Mouse (Mus musculus): ENCODE data around the gene Slc44a5. TPM values are rescaled to one million over a fixed set of nuclear protein-coding genes. Genes with fewer than 3 reads are reported as not detected.
"Not testable (repeated sequence)": the region's sequence is repeated elsewhere in the genome, so short reads cannot be mapped to it uniquely, and the experiment has no call there.

Slc44a5 gene
- polyA plus RNA-seq, 1 experiment, result 0.03 TPM

DNA sequence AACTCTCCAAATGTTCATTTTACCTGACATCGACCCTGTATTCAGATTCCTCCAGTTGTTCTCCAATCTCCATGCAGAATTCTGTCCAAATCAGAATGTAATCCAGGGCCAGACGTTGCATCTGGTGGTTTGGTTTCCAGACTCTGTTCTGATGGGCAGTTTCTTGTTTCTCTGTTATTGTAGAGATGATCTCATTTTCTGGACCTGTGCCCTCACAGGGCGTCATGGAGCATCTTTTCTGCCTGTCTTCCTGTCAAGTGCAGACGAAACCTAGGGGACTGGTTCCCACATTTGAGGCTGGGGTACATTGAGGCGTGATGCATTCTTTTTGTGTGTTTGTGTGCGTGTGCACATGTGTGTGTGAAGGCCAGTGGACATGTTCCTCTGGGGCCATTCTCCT lies 160.8 kb downstream of the Slc44a5 start:
- no peaks in the 10 kb centered on the region for H3K36me3 ChIP-seq (ENCODE audit: control insufficient read depth, insufficient read depth, low read length)
- no peak overlapping the region for H3K4me3 ChIP-seq (ENCODE audit: low read depth, low read length)
- H3K27me3 ChIP-seq (ENCODE audit: control insufficient read depth, insufficient read depth, low read length), result no peaks in the 10 kb centered on the region
- H3K4me1 ChIP-seq (ENCODE audit: control insufficient read depth, insufficient read depth, insufficient read length, low read length), result no peaks in the 10 kb centered on the region
- no peak for TF ChIP-seq CTCF (IDR thresholded peaks at IDR 0.05; ENCODE audit: extremely low read depth, insufficient read length, insufficient replicate concordance, low read depth, low read length)
- TF ChIP-seq POLR2A (IDR thresholded peaks at IDR 0.05; ENCODE audit: low read depth, low read length), result no peak
- WGBS, result 76% methylated on average over 6 of the region's 6 CpGs
- no peak overlapping the region for H3K27ac ChIP-seq (ENCODE audit: insufficient read depth, low read depth, low read length)

DNA sequence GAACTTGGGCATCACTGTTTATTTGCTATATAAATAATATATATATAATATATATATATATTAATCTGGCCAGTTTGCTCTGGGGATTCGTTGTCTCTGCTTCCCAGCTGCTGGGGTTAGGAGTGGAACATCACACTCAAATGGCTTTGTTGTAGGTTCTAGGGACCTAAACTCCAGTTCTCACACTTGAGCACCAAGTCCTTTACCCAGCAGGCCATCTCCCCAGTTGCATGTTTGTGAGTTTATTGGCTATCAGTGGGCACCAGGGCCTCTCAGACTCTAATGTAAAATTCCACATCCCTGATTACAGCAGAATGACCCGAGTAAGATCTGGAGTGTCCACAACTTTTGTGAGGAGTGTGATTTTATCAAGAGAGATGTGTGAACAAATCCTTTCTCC lies 161.5 kb downstream of the Slc44a5 start:
- no peaks in the 10 kb centered on the region for H3K4me1 ChIP-seq (ENCODE audit: control insufficient read depth, insufficient read depth, insufficient read length, low read length)
- H3K27ac ChIP-seq (ENCODE audit: insufficient read depth, low read depth, low read length), result no peak overlapping the region
- WGBS, result 75% methylated on average over 2 of the region's 2 CpGs
- no peak for TF ChIP-seq POLR2A (IDR thresholded peaks at IDR 0.05; ENCODE audit: low read depth, low read length)
- TF ChIP-seq CTCF (IDR thresholded peaks at IDR 0.05; ENCODE audit: extremely low read depth, insufficient read length, insufficient replicate concordance, low read depth, low read length), result no peak
- no peaks in the 10 kb centered on the region for H3K36me3 ChIP-seq (ENCODE audit: control insufficient read depth, insufficient read depth, low read length)
- H3K27me3 ChIP-seq (ENCODE audit: control insufficient read depth, insufficient read depth, low read length), result no peaks in the 10 kb centered on the region
- H3K4me3 ChIP-seq (ENCODE audit: low read depth, low read length), result no peak overlapping the region

DNA sequence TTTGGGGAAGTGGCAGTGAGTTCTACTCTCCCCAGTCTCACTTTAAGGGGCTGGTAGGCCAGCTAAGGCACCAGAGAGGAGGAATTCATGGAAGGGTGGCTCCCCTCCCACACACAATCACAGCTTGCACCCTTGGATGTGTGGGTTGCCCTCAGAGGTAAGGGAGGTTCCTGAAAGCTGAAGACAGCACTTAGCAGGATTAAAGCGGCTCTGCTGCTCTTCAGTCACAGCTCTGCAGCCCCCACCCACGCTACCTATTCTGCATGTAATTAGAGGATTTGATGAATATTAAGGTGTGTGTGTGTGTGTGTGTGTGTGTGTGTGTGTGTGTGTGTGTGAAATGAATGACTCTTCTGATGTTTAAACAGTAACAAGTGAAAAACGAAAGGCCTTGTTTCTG lies 163.3 kb downstream of the Slc44a5 start:
- WGBS, result 76% methylated on average over 3 of the region's 3 CpGs
- TF ChIP-seq CTCF (IDR thresholded peaks at IDR 0.05; ENCODE audit: extremely low read depth, insufficient read length, insufficient replicate concordance, low read depth, low read length) (no peak), POLR2A (IDR thresholded peaks at IDR 0.05; ENCODE audit: low read depth, low read length) (no peak)
- Histone ChIP-seq H3K27ac (ENCODE audit: insufficient read depth, low read depth, low read length) (no peak overlapping the region), H3K27me3 (ENCODE audit: control insufficient read depth, insufficient read depth, low read length) (no peaks in the 10 kb centered on the region), H3K4me1 (ENCODE audit: control insufficient read depth, insufficient read depth, insufficient read length, low read length) (no peaks in the 10 kb centered on the region), H3K4me3 (ENCODE audit: low read depth, low read length) (no peak overlapping the region), H3K36me3 (ENCODE audit: control insufficient read depth, insufficient read depth, low read length) (no peaks in the 10 kb centered on the region)

DNA sequence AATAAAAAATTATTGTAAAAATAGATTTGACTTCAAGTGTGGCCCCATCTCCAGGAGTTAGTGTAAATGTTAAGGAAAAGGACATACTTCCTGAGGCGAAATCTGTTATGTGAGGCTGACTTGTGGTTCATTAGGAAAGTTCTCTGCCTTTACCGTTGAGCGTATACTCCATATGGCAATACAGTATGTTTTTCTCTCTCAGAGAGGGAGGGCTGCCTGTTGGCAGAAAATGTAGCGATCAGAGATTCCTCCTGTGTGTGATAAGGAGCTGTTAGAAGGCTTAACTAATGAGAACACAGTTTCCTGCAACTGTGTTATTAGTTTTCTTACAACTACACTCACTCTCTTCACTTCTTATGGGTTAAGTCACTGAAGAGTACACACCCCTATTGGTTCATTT lies 168.1 kb downstream of the Slc44a5 start:
- H3K4me3 ChIP-seq (ENCODE audit: low read depth, low read length), result no peak overlapping the region
- H3K36me3 ChIP-seq (ENCODE audit: control insufficient read depth, insufficient read depth, low read length), result no peaks in the 10 kb centered on the region
- no peaks in the 10 kb centered on the region for H3K27me3 ChIP-seq (ENCODE audit: control insufficient read depth, insufficient read depth, low read length)
- no peak overlapping the region for H3K27ac ChIP-seq (ENCODE audit: insufficient read depth, low read depth, low read length)
- WGBS, result 72% methylated on average over 4 of the region's 4 CpGs
- TF ChIP-seq POLR2A (IDR thresholded peaks at IDR 0.05; ENCODE audit: low read depth, low read length) (no peak), CTCF (IDR thresholded peaks at IDR 0.05; ENCODE audit: extremely low read depth, insufficient read length, insufficient replicate concordance, low read depth, low read length) (no peak)
- no peaks in the 10 kb centered on the region for H3K4me1 ChIP-seq (ENCODE audit: control insufficient read depth, insufficient read depth, insufficient read length, low read length)

DNA sequence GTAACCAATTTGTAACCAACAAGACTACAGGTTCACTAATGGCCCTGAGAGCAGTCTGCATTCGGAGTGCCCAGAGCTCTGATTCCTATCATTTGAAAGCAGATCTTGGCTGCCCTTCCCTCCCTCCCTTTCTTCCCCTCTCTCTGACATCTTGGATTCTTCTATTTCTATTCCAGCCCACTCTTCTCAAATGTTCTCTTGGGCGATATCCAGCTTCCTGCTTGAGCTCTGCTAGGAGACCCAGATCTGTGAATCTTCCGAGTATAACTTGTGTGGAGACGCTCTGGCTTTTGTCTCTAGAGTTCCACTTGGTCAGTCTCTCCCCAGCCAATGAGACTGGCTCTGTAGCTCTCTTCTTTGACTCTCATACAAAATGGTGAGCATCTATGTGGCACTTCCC lies 169.4 kb downstream of the Slc44a5 start:
- Histone ChIP-seq H3K4me1 (ENCODE audit: control insufficient read depth, insufficient read depth, insufficient read length, low read length) (no peaks in the 10 kb centered on the region), H3K27ac (ENCODE audit: insufficient read depth, low read depth, low read length) (no peak overlapping the region), H3K27me3 (ENCODE audit: control insufficient read depth, insufficient read depth, low read length) (no peaks in the 10 kb centered on the region), H3K36me3 (ENCODE audit: control insufficient read depth, insufficient read depth, low read length) (no peaks in the 10 kb centered on the region), H3K4me3 (ENCODE audit: low read depth, low read length) (no peak overlapping the region)
- 77% methylated on average over 4 of the region's 4 CpGs for WGBS
- TF ChIP-seq POLR2A (IDR thresholded peaks at IDR 0.05; ENCODE audit: low read depth, low read length) (no peak), CTCF (IDR thresholded peaks at IDR 0.05; ENCODE audit: extremely low read depth, insufficient read length, insufficient replicate concordance, low read depth, low read length) (no peak)

DNA sequence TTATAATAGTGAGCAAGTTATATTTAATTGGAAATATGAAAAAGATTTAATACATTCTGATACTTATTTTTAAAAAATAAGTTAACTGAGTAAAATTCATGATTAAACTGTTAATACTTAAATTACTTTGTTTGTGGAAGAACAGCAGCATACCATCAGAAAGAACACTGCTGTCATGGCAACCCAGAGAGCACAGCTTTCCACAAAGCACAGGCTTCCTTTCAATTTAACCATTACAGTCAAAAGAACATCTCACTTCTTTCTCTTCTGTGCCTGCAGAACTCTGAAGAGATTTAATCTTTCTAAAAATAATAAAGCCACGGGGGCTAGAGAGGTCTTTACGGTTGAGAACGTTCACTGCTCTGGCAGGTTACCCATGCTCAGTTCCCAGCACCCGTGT lies 172.5 kb downstream of the Slc44a5 start:
- Histone ChIP-seq H3K4me1 (ENCODE audit: control insufficient read depth, insufficient read depth, insufficient read length, low read length) (no peaks in the 10 kb centered on the region), H3K36me3 (ENCODE audit: control insufficient read depth, insufficient read depth, low read length) (no peaks in the 10 kb centered on the region), H3K27me3 (ENCODE audit: control insufficient read depth, insufficient read depth, low read length) (no peaks in the 10 kb centered on the region), H3K27ac (ENCODE audit: insufficient read depth, low read depth, low read length) (no peak overlapping the region), H3K4me3 (ENCODE audit: low read depth, low read length) (no peak overlapping the region)
- 81% methylated on average over 4 of the region's 4 CpGs for WGBS
- TF ChIP-seq POLR2A (IDR thresholded peaks at IDR 0.05; ENCODE audit: low read depth, low read length) (no peak), CTCF (IDR thresholded peaks at IDR 0.05; ENCODE audit: extremely low read depth, insufficient read length, insufficient replicate concordance, low read depth, low read length) (no peak)

DNA sequence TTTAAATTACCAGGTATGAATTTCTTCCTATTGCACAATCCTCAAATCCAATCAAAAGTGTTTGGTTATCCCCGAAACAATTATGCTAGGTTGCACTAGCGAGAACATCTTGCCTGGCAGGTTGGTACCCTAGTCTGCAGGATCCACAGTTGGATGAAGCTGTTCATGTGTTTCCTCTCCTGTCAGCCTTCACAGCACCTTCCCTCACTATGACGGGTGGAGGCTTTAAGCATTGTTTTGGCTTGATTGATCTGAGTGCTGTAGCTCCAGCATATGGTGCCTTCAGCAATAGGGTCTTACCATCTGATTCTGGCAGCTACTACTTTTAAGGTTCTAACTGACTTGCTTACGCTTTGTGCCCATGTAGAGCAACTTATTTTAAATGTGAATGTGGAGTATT lies 176.5 kb downstream of the Slc44a5 start:
- no peak for TF ChIP-seq CTCF (IDR thresholded peaks at IDR 0.05; ENCODE audit: extremely low read depth, insufficient read length, insufficient replicate concordance, low read depth, low read length)
- TF ChIP-seq POLR2A (IDR thresholded peaks at IDR 0.05; ENCODE audit: low read depth, low read length), result no peak
- Histone ChIP-seq H3K27ac (ENCODE audit: insufficient read depth, low read depth, low read length) (no peak overlapping the region), H3K27me3 (ENCODE audit: control insufficient read depth, insufficient read depth, low read length) (no peaks in the 10 kb centered on the region), H3K4me3 (ENCODE audit: low read depth, low read length) (no peak overlapping the region), H3K4me1 (ENCODE audit: control insufficient read depth, insufficient read depth, insufficient read length, low read length) (no peaks in the 10 kb centered on the region), H3K36me3 (ENCODE audit: control insufficient read depth, insufficient read depth, low read length) (no peaks in the 10 kb centered on the region)
- 79% methylated on average over 4 of the region's 4 CpGs for WGBS

DNA sequence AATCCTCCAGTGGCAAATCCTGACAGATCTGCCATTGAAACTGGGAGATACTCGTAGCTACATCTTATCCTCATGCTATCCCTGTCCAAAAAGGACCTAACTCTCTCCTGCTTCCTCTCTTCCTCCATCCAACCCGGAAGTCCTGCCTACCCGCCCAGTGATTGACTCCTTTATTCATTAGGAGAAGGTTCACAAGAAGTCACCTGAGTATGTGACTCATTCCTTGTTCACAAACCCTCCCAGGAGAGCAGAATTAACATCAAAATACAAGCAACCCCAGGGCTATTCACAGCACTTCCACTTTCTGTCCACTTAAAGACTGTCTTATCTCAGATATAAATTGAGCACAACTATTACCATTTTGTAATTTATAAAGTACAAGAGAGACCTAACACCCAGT lies 180.3 kb downstream of the Slc44a5 start:
- H3K4me1 ChIP-seq (ENCODE audit: control insufficient read depth, insufficient read depth, insufficient read length, low read length); H3K27ac ChIP-seq (ENCODE audit: insufficient read depth, low read depth, low read length): not testable (repeated sequence)
- WGBS, result 66% methylated on average over 3 of the region's 3 CpGs

More for the DNA sequence above, 180.3 kb downstream of the Slc44a5 start:
- H3K4me3 ChIP-seq (ENCODE audit: low read depth, low read length); H3K27me3 ChIP-seq (ENCODE audit: control insufficient read depth, insufficient read depth, low read length); H3K36me3 ChIP-seq (ENCODE audit: control insufficient read depth, insufficient read depth, low read length): not testable (repeated sequence)

All from small intestine, adult 2 months (tissue).